Mouse (Mus musculus): Measurements from ENCODE around the gene Shf. TPM values are rescaled to one million over a fixed set of nuclear protein-coding genes. Genes with fewer than 3 reads are reported as not detected.

Gene Shf
- polyA plus RNA-seq, 1 experiment from 2014 or later, result 3.9 TPM

- DNase-seq (ENCODE audit: low spot score), result no peak
These were observed 64.4 kb downstream of the Shf start for GRCm38 (mm10) chr2:122304544-122304943.

GRCm38 (mm10) chr2:122302574-122303241, 66.3 kb downstream of the Shf start:
- DNase-seq (ENCODE audit: low spot score), result peak; percentile 88

- no peak for DNase-seq (ENCODE audit: low spot score)
These were observed 66.9 kb downstream of the Shf start for GRCm38 (mm10) chr2:122301921-122302573.

GRCm38 (mm10) chr2:122301081-122301920, 67.7 kb downstream of the Shf start:
- peak; percentile 53 for DNase-seq (ENCODE audit: low spot score)

- DNase-seq (ENCODE audit: low spot score), result no peak
These were observed 68.3 kb downstream of the Shf start for GRCm38 (mm10) chr2:122300656-122301020.

- no peak for DNase-seq (ENCODE audit: low spot score)
These were observed 68.9 kb downstream of the Shf start for GRCm38 (mm10) chr2:122299911-122300655.

Other genes with a start within 250 kb of the Shf start
- gene B2m, start 221.5 kb downstream of the Shf start, polyA plus RNA-seq (2015; fragmentation: Nextera tagmentation; extraction: Ambion mirVana), result 1,787 and 1,863 TPM in 2 replicates
- 0.08 and 0.14 TPM in 2 replicates for gene Trim69, start 208.5 kb downstream of the Shf start, polyA plus RNA-seq (2015; fragmentation: Nextera tagmentation; extraction: Ambion mirVana)
- gene Patl2, start 183.0 kb downstream of the Shf start, polyA plus RNA-seq (2015; fragmentation: Nextera tagmentation; extraction: Ambion mirVana), result 1.1 and 2.5 TPM in 2 replicates
- not detected in 2 replicates for gene Terb2, start 182.9 kb downstream of the Shf start, polyA plus RNA-seq (2015; fragmentation: Nextera tagmentation; extraction: Ambion mirVana)
- gene Sord, start 134.4 kb downstream of the Shf start, polyA plus RNA-seq (2015; fragmentation: Nextera tagmentation; extraction: Ambion mirVana), result 48.9 and 51.3 TPM in 2 replicates
- gene Duox2, start 70.7 kb downstream of the Shf start, polyA plus RNA-seq (2015; fragmentation: Nextera tagmentation; extraction: Ambion mirVana), result 0.30 and 0.61 TPM in 2 replicates
- 0.34 TPM in 1 of 2 replicates, not detected in the other for gene Duoxa2, start 70.3 kb downstream of the Shf start, polyA plus RNA-seq (2015; fragmentation: Nextera tagmentation; extraction: Ambion mirVana)
- gene Duoxa1, start 55.4 kb downstream of the Shf start, polyA plus RNA-seq (2015; fragmentation: Nextera tagmentation; extraction: Ambion mirVana), result 2.1 and 2.3 TPM in 2 replicates
- gene Duox1, start 53.5 kb downstream of the Shf start, polyA plus RNA-seq (2015; fragmentation: Nextera tagmentation; extraction: Ambion mirVana), result 0.08 and 0.16 TPM in 2 replicates
- gene Slc28a2, start 57.3 kb upstream of the Shf start, polyA plus RNA-seq (2015; fragmentation: Nextera tagmentation; extraction: Ambion mirVana), result 25.0 and 29.1 TPM in 2 replicates
- 5.4 and 8.8 TPM in 2 replicates for gene Gm14085, start 115.8 kb upstream of the Shf start, polyA plus RNA-seq (2015; fragmentation: Nextera tagmentation; extraction: Ambion mirVana)
- gene Gatm, start 242.1 kb upstream of the Shf start, polyA plus RNA-seq (2015; fragmentation: Nextera tagmentation; extraction: Ambion mirVana), result 6.3 and 7.4 TPM in 2 replicates

Measured in thymus, postnatal 0 days (tissue).